Mouse (Mus musculus) stomach, postnatal 0 days (tissue): Measurements from ENCODE around the gene Fbxo31.

ENCODE experiments used
- CTCF ChIP-seq: IDR thresholded peaks from 2 replicates; pipeline ENCODE4 v1.5.1; 2016; ENCODE audit warnings: antibody characterized with exemption, low read depth, mild to moderate bottlenecking, moderate library complexity
- EP300 ChIP-seq: optimal IDR thresholded peaks from 2 replicates; pipeline ENCODE3; 2016; ENCODE audit warnings: antibody characterized with exemption

- TF ChIP-seq EP300 (no peak), CTCF (no peak)
Measured at GRCm38 (mm10) chr8:121598190-121598589, 19.6 kb upstream of the Fbxo31 start.
